Mouse (Mus musculus): ENCODE data around the gene Zfp646. TPM values are rescaled to one million over a fixed set of nuclear protein-coding genes. Genes with fewer than 3 reads are reported as not detected.

Gene Zfp646
- polyA plus RNA-seq, 1 experiment from 2014 or later = 6.3 TPM

DNA sequence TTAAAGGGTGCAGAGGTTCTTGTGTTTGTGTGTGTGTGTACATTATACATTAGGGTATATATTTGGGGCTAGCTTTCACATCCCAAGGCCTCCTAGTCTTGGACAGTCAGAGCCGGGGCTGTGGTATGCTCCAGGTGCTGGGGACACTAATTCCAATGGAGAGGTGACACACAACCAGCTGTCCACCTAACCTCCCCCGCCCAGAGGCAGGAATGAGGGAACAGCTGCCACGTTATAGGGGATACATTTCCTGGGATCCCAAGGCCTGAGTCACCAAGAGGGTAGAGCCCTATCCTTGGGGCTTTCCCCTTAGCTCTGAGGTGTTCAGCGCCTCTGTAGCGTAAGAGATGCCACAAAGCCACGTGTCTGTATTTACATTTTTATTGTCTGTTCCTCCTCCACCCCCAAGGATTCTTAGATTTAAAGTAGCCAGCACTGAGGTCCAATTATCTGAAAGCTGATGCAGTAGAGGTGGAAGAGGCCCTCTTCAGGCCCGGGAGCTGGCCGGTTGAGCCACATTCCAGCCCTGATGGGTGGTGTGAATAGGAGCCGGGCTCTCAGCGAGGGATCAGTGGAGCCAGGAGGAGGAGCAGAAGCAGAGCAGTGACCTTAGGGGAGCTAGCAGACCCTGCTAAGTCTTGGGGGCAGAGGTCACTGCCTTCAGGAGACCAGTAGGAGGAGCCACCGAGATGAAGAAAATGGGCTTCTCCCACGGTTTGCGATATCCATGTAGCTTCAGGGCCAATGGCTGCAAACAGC lies 56.4 kb downstream of the Zfp646 start:
- whole genome bisulfite sequencing = 26% methylated on average over 13 of the region's 13 CpGs
- Histone ChIP-seq H3K9ac (replicated peaks; ENCODE audit: low read depth) (0 out of 2 replicates have a peak overlapping the region, but pooled peaks have one; percentile 8), H3K4me1 (ENCODE audit: insufficient read depth, low read depth, low read length) (peaks cover 10% of the 10 kb centered on the region; the same call in 1 of the 2 replicates), H3K9me3 (ENCODE audit: low read length) (no peaks in the 10 kb centered on the region), H3K36me3 (ENCODE audit: insufficient read depth, low read length) (no peaks in the 10 kb centered on the region), H3K27me3 (replicated peaks; ENCODE audit: insufficient read depth, low read length) (no peaks in the 10 kb centered on the region), H3K27ac (ENCODE audit: low read length) (peak overlapping the region; percentile 95), H3K4me3 (ENCODE audit: low read depth, low read length) (no peak overlapping the region), H3K4me2 (replicated peaks; ENCODE audit: low read depth, low read length) (peak overlapping the region; percentile 30)
- ATAC-seq (peak; percentile 62), DNase-seq (ENCODE audit: low spot score) (peak; percentile 89)
- peak; percentile 88 for TF ChIP-seq EP300 (IDR thresholded peaks at IDR 0.05)
- TF ChIP-seq CTCF (IDR thresholded peaks at IDR 0.05) = peak; percentile 27

GRCm38 (mm10) chr7:127934075-127934474 lies 58.1 kb downstream of the Zfp646 start:
- no peak overlapping the region for H3K9ac ChIP-seq (replicated peaks; ENCODE audit: low read depth)
- peak overlapping the region; percentile 95; the same call in 1 of the 2 replicates for H3K27ac ChIP-seq (ENCODE audit: low read length)
- no peak for ATAC-seq

DNA sequence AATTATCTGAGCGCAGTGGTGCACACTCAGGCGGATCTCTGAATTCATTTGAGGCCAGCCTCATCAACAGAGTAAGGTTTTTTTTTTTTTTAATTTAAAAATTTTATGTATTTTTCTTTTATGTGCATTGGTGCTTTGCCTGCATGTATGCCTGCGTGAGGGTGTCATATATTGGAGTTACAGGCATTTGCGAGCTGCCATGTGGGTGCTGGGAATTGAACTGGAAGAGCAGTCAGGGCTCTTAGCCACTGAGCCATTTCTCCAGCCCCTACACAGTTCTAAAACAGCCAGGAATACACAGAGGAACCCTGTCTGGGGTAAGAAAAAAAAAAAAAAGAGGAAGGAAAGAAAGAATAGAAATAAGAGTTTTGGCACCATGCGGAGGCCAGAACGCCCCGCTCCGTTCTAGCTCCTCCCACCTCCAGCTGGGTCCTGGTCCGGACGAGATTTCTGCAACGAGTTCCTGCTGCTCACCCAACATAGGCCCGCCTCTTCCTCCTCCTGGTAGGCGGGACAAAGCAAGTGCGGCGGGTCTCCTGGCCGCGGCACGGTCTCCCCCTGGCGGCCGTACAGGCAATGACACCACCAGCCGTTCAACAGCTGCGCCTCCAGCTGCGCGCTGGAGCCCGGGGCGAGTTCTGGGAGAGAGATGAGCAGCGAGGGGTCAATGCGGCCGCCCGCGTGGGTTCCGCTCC lies 59.2 kb downstream of the Zfp646 start:
- Histone ChIP-seq H3K4me1 (ENCODE audit: insufficient read depth, low read depth, low read length) (peaks cover 10% of the 10 kb centered on the region; the same call in 1 of the 2 replicates), H3K9me3 (ENCODE audit: low read length) (no peaks in the 10 kb centered on the region), H3K36me3 (ENCODE audit: insufficient read depth, low read length) (no peaks in the 10 kb centered on the region), H3K4me3 (ENCODE audit: low read depth, low read length) (peak overlapping the region; percentile 64), H3K9ac (replicated peaks; ENCODE audit: low read depth) (peak overlapping the region; percentile 51), H3K4me2 (replicated peaks; ENCODE audit: low read depth, low read length) (peak overlapping the region; percentile 99), H3K27ac (ENCODE audit: low read length) (peak overlapping the region; percentile 95; the same call in 1 of the 2 replicates), H3K27me3 (replicated peaks; ENCODE audit: insufficient read depth, low read length) (no peaks in the 10 kb centered on the region)
- 6% methylated on average over 31 of the region's 32 CpGs for WGBS
- peak; percentile 99 for DNase-seq (ENCODE audit: low spot score)
- TF ChIP-seq CTCF (IDR thresholded peaks at IDR 0.05) (peak; percentile 99), EP300 (IDR thresholded peaks at IDR 0.05) (no peak)
- ATAC-seq = peak; percentile 88

More at GRCm38 (mm10) chr7:127934075-127934474, 58.1 kb downstream of the Zfp646 start:
- H3K4me2 ChIP-seq (replicated peaks; ENCODE audit: low read depth, low read length) = no peak overlapping the region
- H3K36me3 ChIP-seq (ENCODE audit: insufficient read depth, low read length) = no peaks in the 10 kb centered on the region
- H3K27me3 ChIP-seq (replicated peaks; ENCODE audit: insufficient read depth, low read length) = no peaks in the 10 kb centered on the region
- no peak for DNase-seq (ENCODE audit: low spot score)
- H3K4me1 ChIP-seq (ENCODE audit: insufficient read depth, low read depth, low read length) = peaks cover 10% of the 10 kb centered on the region; the same call in 1 of the 2 replicates
- TF ChIP-seq EP300 (IDR thresholded peaks at IDR 0.05) (no peak), CTCF (IDR thresholded peaks at IDR 0.05) (no peak)
- WGBS = 58% methylated on average over 5 of the region's 5 CpGs
- H3K4me3 ChIP-seq (ENCODE audit: low read depth, low read length) = no peak overlapping the region
- no peaks in the 10 kb centered on the region for H3K9me3 ChIP-seq (ENCODE audit: low read length)

Other genes with a start within 250 kb of the Zfp646 start
- 34.1 TPM in 2 replicates for gene Bcl7c, start 167.3 kb upstream of the Zfp646 start, polyA plus RNA-seq (2015; fragmentation: Nextera tagmentation; extraction: Ambion mirVana)
- 9.9 and 10.4 TPM in 2 replicates for gene Ctf1, start 163.5 kb upstream of the Zfp646 start, polyA plus RNA-seq (2015; fragmentation: Nextera tagmentation; extraction: Ambion mirVana)
- gene Ctf2, start 144.1 kb upstream of the Zfp646 start, polyA plus RNA-seq (2015; fragmentation: Nextera tagmentation; extraction: Ambion mirVana) = 0.07 and 0.08 TPM in 2 replicates
- gene Fbxl19, start 131.7 kb upstream of the Zfp646 start, polyA plus RNA-seq (2015; fragmentation: Nextera tagmentation; extraction: Ambion mirVana) = 1.6 TPM in 2 replicates
- gene Orai3, start 106.4 kb upstream of the Zfp646 start, polyA plus RNA-seq (2015; fragmentation: Nextera tagmentation; extraction: Ambion mirVana) = 38.5 and 42.8 TPM in 2 replicates
- 10.5 and 11.0 TPM in 2 replicates for gene Setd1a, start 99.6 kb upstream of the Zfp646 start, polyA plus RNA-seq (2015; fragmentation: Nextera tagmentation; extraction: Ambion mirVana)
- not detected in 2 replicates for gene Gm49388, start 90.6 kb upstream of the Zfp646 start, polyA plus RNA-seq (2015; fragmentation: Nextera tagmentation; extraction: Ambion mirVana)
- gene Hsd3b7, start 75.6 kb upstream of the Zfp646 start, polyA plus RNA-seq (2015; fragmentation: Nextera tagmentation; extraction: Ambion mirVana) = 52.8 and 55.8 TPM in 2 replicates
- 41.3 and 49.2 TPM in 2 replicates for gene Stx4a, start 51.9 kb upstream of the Zfp646 start, polyA plus RNA-seq (2015; fragmentation: Nextera tagmentation; extraction: Ambion mirVana)
- gene Stx1b, start 51.7 kb upstream of the Zfp646 start, polyA plus RNA-seq (2015; fragmentation: Nextera tagmentation; extraction: Ambion mirVana) = 0.74 and 0.94 TPM in 2 replicates
- 9.4 and 10.0 TPM in 2 replicates for gene Zfp668, start 607 bp downstream of the Zfp646 start, polyA plus RNA-seq (2015; fragmentation: Nextera tagmentation; extraction: Ambion mirVana)
- 0.56 and 0.76 TPM in 2 replicates for gene Prss53, start 14.7 kb downstream of the Zfp646 start, polyA plus RNA-seq (2015; fragmentation: Nextera tagmentation; extraction: Ambion mirVana)
- gene Gm21974, start 19.2 kb downstream of the Zfp646 start, polyA plus RNA-seq (2015; fragmentation: Nextera tagmentation; extraction: Ambion mirVana) = not detected in 2 replicates
- 134 TPM in 2 replicates for gene Vkorc1, start 19.4 kb downstream of the Zfp646 start, polyA plus RNA-seq (2015; fragmentation: Nextera tagmentation; extraction: Ambion mirVana)
- gene Bckdk, start 27.9 kb downstream of the Zfp646 start, polyA plus RNA-seq (2015; fragmentation: Nextera tagmentation; extraction: Ambion mirVana) = 74.4 and 81.2 TPM in 2 replicates
- 21.1 TPM in 2 replicates for gene Kat8, start 36.3 kb downstream of the Zfp646 start, polyA plus RNA-seq (2015; fragmentation: Nextera tagmentation; extraction: Ambion mirVana)
- 141 and 152 TPM in 2 replicates for gene Prss8, start 53.9 kb downstream of the Zfp646 start, polyA plus RNA-seq (2015; fragmentation: Nextera tagmentation; extraction: Ambion mirVana)
- gene Prss36, start 70.5 kb downstream of the Zfp646 start, polyA plus RNA-seq (2015; fragmentation: Nextera tagmentation; extraction: Ambion mirVana) = 9.2 and 10.0 TPM in 2 replicates
- gene Fus, start 91.2 kb downstream of the Zfp646 start, polyA plus RNA-seq (2015; fragmentation: Nextera tagmentation; extraction: Ambion mirVana) = 139 and 147 TPM in 2 replicates
- gene Pycard, start 117.6 kb downstream of the Zfp646 start, polyA plus RNA-seq (2015; fragmentation: Nextera tagmentation; extraction: Ambion mirVana) = 33.7 and 35.3 TPM in 2 replicates
- gene Trim72, start 127.7 kb downstream of the Zfp646 start, polyA plus RNA-seq (2015; fragmentation: Nextera tagmentation; extraction: Ambion mirVana) = 0.14 and 0.19 TPM in 2 replicates
- gene Itgam, start 186.4 kb downstream of the Zfp646 start, polyA plus RNA-seq (2015; fragmentation: Nextera tagmentation; extraction: Ambion mirVana) = 2.2 and 2.3 TPM in 2 replicates
- gene Gm49368, start 186.5 kb downstream of the Zfp646 start, polyA plus RNA-seq (2015; fragmentation: Nextera tagmentation; extraction: Ambion mirVana) = 0.32 TPM in 1 of 2 replicates, not detected in the other